Mouse (Mus musculus) heart, embryonic 12.5 days (tissue): ENCODE measurements around the gene Wdr46. TPM values are rescaled to one million over a fixed set of nuclear protein-coding genes. Genes with fewer than 3 reads are reported as not detected.

ENCODE experiments used
- ATAC-seq: fragments of 200-750 bp; cut with Nextera tagmentation; 2 replicates; pipeline ENCODE4 v1.8.0; 2017; ENCODE audit warnings: moderate TSS enrichment, moderate library complexity; ENCODE audit not compliant: insufficient number of reproducible peaks, low FRiP score
- H3K27ac ChIP-seq: fragments of 300-500 bp; sonication (generic); 2 replicates; pipeline ENCODE4 v1.5.1; 2016; ENCODE audit warnings: mild to moderate bottlenecking, moderate library complexity; ENCODE audit not compliant: poor library complexity, severe bottlenecking
- H3K27me3 ChIP-seq: fragments of 300-500 bp; sonication (generic); replicated peaks from 2 replicates; pipeline ENCODE4 v1.6.1; 2016; ENCODE audit warnings: mild to moderate bottlenecking, moderate library complexity
- H3K36me3 ChIP-seq: fragments of 300-500 bp; sonication (generic); 2 replicates; pipeline ENCODE4 v1.6.1; 2016; ENCODE audit warnings: mild to moderate bottlenecking, moderate library complexity
- H3K4me1 ChIP-seq: fragments of 300-500 bp; sonication (generic); replicated peaks from 2 replicates; pipeline ENCODE4 v1.6.1; 2016; ENCODE audit warnings: mild to moderate bottlenecking
- H3K4me2 ChIP-seq: fragments of 300-500 bp; sonication (generic); 2 replicates; pipeline ENCODE4 v1.6.1; 2016; ENCODE audit warnings: mild to moderate bottlenecking, moderate library complexity
- H3K4me3 ChIP-seq: fragments of 300-500 bp; sonication (generic); 2 replicates; pipeline ENCODE4 v1.5.1; 2016; ENCODE audit warnings: mild to moderate bottlenecking
- H3K9ac ChIP-seq: fragments of 300-500 bp; sonication (generic); 2 replicates; pipeline ENCODE4 v1.6.1; 2016; ENCODE audit warnings: mild to moderate bottlenecking, moderate library complexity
- H3K9me3 ChIP-seq: fragments of 300-500 bp; sonication (generic); replicated peaks from 2 replicates; pipeline ENCODE4 v1.6.1; 2016; ENCODE audit warnings: mild to moderate bottlenecking, moderate library complexity
- WGBS: fragments of 180-500 bp; shearing (Covaris S2); methylation state at CpG from one replicate; pipeline ENCODE4 v1.1.7; 2016; 5-methylcytosine and 5-hydroxymethylcytosine counted together
- polyA plus RNA-seq: library from polyadenylated mRNA; unstranded; fragments of >200 nt; fragmentation: Nextera tagmentation; extraction: Ambion mirVana; gene quantifications from 2 replicates; pipeline ENCODE4 v1.2.1, GENCODE M21; 2016

Wdr46 gene
- polyA plus RNA-seq, 1 experiment from 2014 or later: 26.5 TPM

- Histone ChIP-seq H3K36me3 (peaks cover 52% of the 10 kb centered on the region), H3K27me3 (no peaks in the 10 kb centered on the region), H3K4me1 (peaks cover 21% of the 10 kb centered on the region), H3K4me3 (peak overlapping the region; percentile 77), H3K9ac (peak overlapping the region; percentile 95), H3K27ac (peak overlapping the region; percentile 99), H3K4me2 (peak overlapping the region; percentile 95), H3K9me3 (no peaks in the 10 kb centered on the region)
- ATAC-seq: peak; percentile 9; the same call in 1 of the 2 replicates
- 1% methylated on average over 45 of the region's 45 CpGs for WGBS
Measured at GRCm38 (mm10) chr17:33930280-33931158, 9.9 kb upstream of the Wdr46 start.

- WGBS: 34% methylated on average over 18 of the region's 18 CpGs
- Histone ChIP-seq H3K9me3 (no peaks in the 10 kb centered on the region), H3K36me3 (peaks cover 54% of the 10 kb centered on the region), H3K27ac (no peak overlapping the region), H3K4me3 (peak overlapping the region; percentile 77), H3K4me1 (peaks cover 21% of the 10 kb centered on the region), H3K4me2 (peak overlapping the region; percentile 95), H3K9ac (peak overlapping the region; percentile 95), H3K27me3 (no peaks in the 10 kb centered on the region)
- ATAC-seq: no peak
Measured at GRCm38 (mm10) chr17:33931159-33931866, 9.1 kb upstream of the Wdr46 start.

- Histone ChIP-seq H3K9ac (no peak overlapping the region), H3K27ac (no peak overlapping the region), H3K36me3 (peaks cover 54% of the 10 kb centered on the region), H3K4me2 (no peak overlapping the region), H3K9me3 (no peaks in the 10 kb centered on the region), H3K4me3 (no peak overlapping the region), H3K4me1 (peaks cover 21% of the 10 kb centered on the region), H3K27me3 (no peaks in the 10 kb centered on the region)
- 90% methylated on average over 11 of the region's 11 CpGs for WGBS
- ATAC-seq: no peak
Measured at GRCm38 (mm10) chr17:33931947-33932346, 8.5 kb upstream of the Wdr46 start.

GRCm38 (mm10) chr17:33932448-33932847 is 8.0 kb upstream of the Wdr46 start:
- H3K36me3 ChIP-seq: peaks cover 54% of the 10 kb centered on the region
- WGBS: 91% methylated on average over 14 of the region's 14 CpGs

GRCm38 (mm10) chr17:33932970-33933369 is 7.5 kb upstream of the Wdr46 start:
- H3K9ac ChIP-seq: no peak overlapping the region
- peaks cover 57% of the 10 kb centered on the region for H3K36me3 ChIP-seq
- H3K4me3 ChIP-seq: no peak overlapping the region
- no peak for ATAC-seq
- H3K27ac ChIP-seq: no peak overlapping the region
- no peaks in the 10 kb centered on the region for H3K27me3 ChIP-seq
- H3K4me1 ChIP-seq: peaks cover 18% of the 10 kb centered on the region
- no peaks in the 10 kb centered on the region for H3K9me3 ChIP-seq
- WGBS: 93% methylated on average over 15 of the region's 15 CpGs
- H3K4me2 ChIP-seq: no peak overlapping the region

More at GRCm38 (mm10) chr17:33932448-33932847, 8.0 kb upstream of the Wdr46 start:
- H3K4me1 ChIP-seq: peaks cover 21% of the 10 kb centered on the region
- no peak overlapping the region for H3K27ac ChIP-seq
- no peak for ATAC-seq
- no peak overlapping the region for H3K9ac ChIP-seq
- no peak overlapping the region for H3K4me3 ChIP-seq
- H3K4me2 ChIP-seq: no peak overlapping the region
- H3K27me3 ChIP-seq: no peaks in the 10 kb centered on the region
- no peaks in the 10 kb centered on the region for H3K9me3 ChIP-seq

GRCm38 (mm10) chr17:33935422-33936055 is 4.9 kb upstream of the Wdr46 start:
- H3K27ac ChIP-seq: no peak overlapping the region
- H3K27me3 ChIP-seq: no peaks in the 10 kb centered on the region
- H3K9ac ChIP-seq: no peak overlapping the region
- no peak for ATAC-seq
- WGBS: 83% methylated on average over 21 of the region's 21 CpGs
- H3K36me3 ChIP-seq: peaks cover 66% of the 10 kb centered on the region
- H3K4me3 ChIP-seq: no peak overlapping the region
- H3K4me1 ChIP-seq: peaks cover 21% of the 10 kb centered on the region
- no peaks in the 10 kb centered on the region for H3K9me3 ChIP-seq
- no peak overlapping the region for H3K4me2 ChIP-seq

GRCm38 (mm10) chr17:33936993-33937392 is 3.5 kb upstream of the Wdr46 start:
- no peak overlapping the region for H3K27ac ChIP-seq
- H3K4me1 ChIP-seq: peaks cover 19% of the 10 kb centered on the region
- H3K9ac ChIP-seq: no peak overlapping the region
- no peaks in the 10 kb centered on the region for H3K27me3 ChIP-seq
- peaks cover 68% of the 10 kb centered on the region for H3K36me3 ChIP-seq
- no peak overlapping the region for H3K4me3 ChIP-seq
- no peak overlapping the region for H3K4me2 ChIP-seq
- ATAC-seq: no peak
- H3K9me3 ChIP-seq: no peaks in the 10 kb centered on the region
- 85% methylated on average over 15 of the region's 15 CpGs for WGBS

GRCm38 (mm10) chr17:33938783-33939182 is 1.7 kb upstream of the Wdr46 start:
- no peak overlapping the region for H3K27ac ChIP-seq
- H3K4me3 ChIP-seq: peak overlapping the region; percentile 2; the same call in 1 of the 2 replicates
- peaks cover 19% of the 10 kb centered on the region for H3K4me1 ChIP-seq
- no peak for ATAC-seq
- H3K9me3 ChIP-seq: no peaks in the 10 kb centered on the region
- no peak overlapping the region for H3K9ac ChIP-seq
- H3K36me3 ChIP-seq: peaks cover 62% of the 10 kb centered on the region
- 75% methylated on average over 11 of the region's 11 CpGs for WGBS
- peak overlapping the region; percentile 92 for H3K4me2 ChIP-seq
- H3K27me3 ChIP-seq: no peaks in the 10 kb centered on the region

GRCm38 (mm10) chr17:33940981-33941380 is 521 bp downstream of the Wdr46 start:
- no peaks in the 10 kb centered on the region for H3K9me3 ChIP-seq
- peaks cover 19% of the 10 kb centered on the region for H3K4me1 ChIP-seq
- WGBS: 2% methylated on average over 26 of the region's 26 CpGs
- peak overlapping the region; percentile 93 for H3K9ac ChIP-seq
- peaks cover 60% of the 10 kb centered on the region for H3K36me3 ChIP-seq
- H3K27me3 ChIP-seq: no peaks in the 10 kb centered on the region
- H3K4me2 ChIP-seq: peak overlapping the region; percentile 92
- no peak overlapping the region for H3K27ac ChIP-seq
- H3K4me3 ChIP-seq: peak overlapping the region; percentile 82
- no peak for ATAC-seq

GRCm38 (mm10) chr17:33941381-33941780 is 921 bp downstream of the Wdr46 start:
- WGBS: 47% methylated on average over 19 of the region's 19 CpGs
- peak overlapping the region; percentile 82 for H3K4me3 ChIP-seq

GRCm38 (mm10) chr17:33943454-33943853 is 3.0 kb downstream of the Wdr46 start:
- 95% methylated on average over 15 of the region's 15 CpGs for WGBS
- ATAC-seq: no peak
- no peak overlapping the region for H3K4me2 ChIP-seq
- no peak overlapping the region for H3K27ac ChIP-seq
- no peaks in the 10 kb centered on the region for H3K27me3 ChIP-seq
- H3K4me1 ChIP-seq: peaks cover 19% of the 10 kb centered on the region
- no peaks in the 10 kb centered on the region for H3K9me3 ChIP-seq
- H3K9ac ChIP-seq: no peak overlapping the region
- peaks cover 53% of the 10 kb centered on the region for H3K36me3 ChIP-seq
- no peak overlapping the region for H3K4me3 ChIP-seq

More at GRCm38 (mm10) chr17:33941381-33941780, 921 bp downstream of the Wdr46 start:
- H3K9me3 ChIP-seq: no peaks in the 10 kb centered on the region
- H3K36me3 ChIP-seq: peaks cover 61% of the 10 kb centered on the region
- H3K4me1 ChIP-seq: peaks cover 19% of the 10 kb centered on the region
- peak overlapping the region; percentile 92 for H3K4me2 ChIP-seq
- no peak overlapping the region for H3K27ac ChIP-seq
- no peak for ATAC-seq
- H3K27me3 ChIP-seq: no peaks in the 10 kb centered on the region
- H3K9ac ChIP-seq: peak overlapping the region; percentile 93
